ENCODE assay signal across 8 mouse cellular contexts in genomic region chr4:122898313-122898712, GRCm38 (mm10). TPM values are rescaled to one million over a fixed set of nuclear protein-coding genes. Genes with fewer than 3 reads are reported as not detected.
DNase-seq lines count a peak whose midpoint lies in the region; ATAC-seq and TF ChIP-seq lines count a peak whose summit lies in the region.

No protein-coding gene starts in this region.

- peak; percentile 74 for TF ChIP-seq CTCF in cerebellum, adult 2 months (IDR thresholded peaks at IDR 0.05; ENCODE audit: borderline replicate concordance, insufficient read depth, low read depth, low read length)

- DNase-seq in cerebellum, adult 2 months: peak; percentile 61 to 65
- peak; percentile 78 for DNase-seq in ES-E14 (ENCODE audit: low read depth, low spot score)
- peak; percentile 61 to 79 for DNase-seq in heart, postnatal 14 days
- peak; percentile 74 to 78 for DNase-seq in layer of hippocampus, postnatal 10 days (ENCODE audit: low spot score in 2 of 2)
- DNase-seq in spleen, postnatal 4 days (ENCODE audit: low spot score in 2 of 2): peak; percentile 49 to 73

- in situ Hi-C loops in ES-E14 (cut with MboI; ENCODE audit: low sequenced_read_pairs in 2 of 2, unreplicated experiment in 2 of 2): no loop called here

- ATAC-seq in cerebellum, adult (ENCODE audit: insufficient number of reproducible peaks, low FRiP score, low TSS enrichment): no peak; the same call in 1 of the 2 replicates
- ATAC-seq in common myeloid progenitor, adult 5-6 weeks (replicated peaks; ENCODE audit: low read depth, poor library complexity, severe bottlenecking): peak; percentile 87
- ATAC-seq in megakaryocyte progenitor cell, adult 5-6 weeks (replicated peaks; ENCODE audit: poor library complexity): peak; percentile 85

- H3K36me3 ChIP-seq in ES-E14 (ENCODE audit: control insufficient read depth, insufficient read depth, low read length, poor library complexity, severe bottlenecking): no peaks in the 10 kb centered on the region

- H3K9me3 ChIP-seq in ES-E14 (ENCODE audit: control insufficient read depth, insufficient read depth, low read depth, low read length): no peaks in the 10 kb centered on the region

- no peak overlapping the region for H3K4me3 ChIP-seq in cerebellum, adult 2 months (replicated peaks; ENCODE audit: insufficient read depth, low read depth, low read length)
- H3K4me3 ChIP-seq in ES-E14 (ENCODE audit: insufficient read depth in 1 of 2, low read depth in 1 of 2, low read length in 2 of 2, poor library complexity in 1 of 2, severe bottlenecking in 1 of 2): no peak overlapping the region

- H3K27me3 ChIP-seq in cerebellum, adult 2 months (ENCODE audit: control insufficient read depth, insufficient read depth, low read length): no peaks in the 10 kb centered on the region

- intact Hi-C loops in heart, postnatal 14 days (cut with DNase I): loop anchor here (2.0 to 5.0 kb wide), 2 partner anchors 86 to 184 kb away; no protein-coding TSS in a partner anchor

- WGBS in cerebellum, adult 2 months: 16% methylated on average over 5 of the region's 5 CpGs

- TF ChIP-seq POLR2A in cerebellum, adult 2 months (IDR thresholded peaks at IDR 0.05; ENCODE audit: borderline replicate concordance, insufficient read depth, low read length): no peak

- H3K9ac ChIP-seq in ES-E14 (ENCODE audit: insufficient read depth, low read depth, low read length, poor library complexity, severe bottlenecking): no peak overlapping the region

- H3K27ac ChIP-seq in cerebellum, adult 2 months (ENCODE audit: insufficient read depth, low read length): no peak overlapping the region
- no peak overlapping the region for H3K27ac ChIP-seq in ES-E14 (ENCODE audit: insufficient read depth, low read depth, low read length, poor library complexity, severe bottlenecking)

- no peaks in the 10 kb centered on the region for H3K4me1 ChIP-seq in cerebellum, adult 2 months (ENCODE audit: control insufficient read depth, insufficient read depth, low read length)
- H3K4me1 ChIP-seq in ES-E14 (ENCODE audit: control insufficient read depth in 2 of 2, insufficient read depth in 2 of 2, low read length in 2 of 2, poor library complexity in 1 of 2): no peaks in the 10 kb centered on the region

TF ChIP-seq in ES-E14, 5 proteins besides CTCF, POLR2A, EP300 and RAD21:
- TF ChIP-seq ZNF384 (IDR thresholded peaks at IDR 0.05; ENCODE audit: low read depth, low read length) (no peak), ZC3H11A (IDR thresholded peaks at IDR 0.05; ENCODE audit: borderline replicate concordance, low read depth, low read length) (0 out of 2 replicates have a peak, but pooled peaks have one; percentile 7)

RNA-seq across cellular contexts. Expression of gene Cap1, which starts 12.5 kb away (rescaled TPM):
- 82.1 and 89.7 TPM in 2 replicates for polyA plus RNA-seq in cerebellum, adult 2 months (2012; rRNA removed)
- total RNA-seq in ES-E14 (2012; rRNA removed): 89.4 and 130 TPM in 2 replicates
- 114 and 153 TPM in 2 replicates for total RNA-seq in common myeloid progenitor, adult 5-6 weeks (2017)
- 10 to 100 TPM; 62.2 to 66.9 TPM for total RNA-seq in heart, postnatal 14 days (2021)
- 100 to 1,000 TPM; 192 to 203 TPM for total RNA-seq in layer of hippocampus, postnatal 10 days (2021)
- 125 and 140 TPM in 2 replicates for total RNA-seq in megakaryocyte progenitor cell, adult 5-6 weeks (2015)
- 169 and 175 TPM in 2 replicates for total RNA-seq in megakaryocyte progenitor cell, adult 5-6 weeks (2017)
